Mouse (Mus musculus) erythroblast, adult 5-6 weeks (primary cell): ENCODE results near the gene Nup88. TPM values are rescaled to one million over a fixed set of nuclear protein-coding genes. Genes with fewer than 3 reads are reported as not detected.
"Not testable (repeated sequence)": the region's sequence is repeated elsewhere in the genome, so short reads cannot be mapped to it uniquely, and the experiment has no call there.

ENCODE experiments used
- ATAC-seq: replicated peaks from 2 replicates; pipeline ENCODE4 v1.8.0; 2016; ENCODE audit warnings: moderate number of reproducible peaks, mild to moderate bottlenecking, moderate TSS enrichment, inconsistent platforms; ENCODE audit not compliant: poor library complexity, low FRiP score, severe bottlenecking
- total RNA-seq, 2 experiments: library from RNA; stranded (forward) in 1 of 2; stranded (reverse) in 1 of 2; fragments of 150-400 nt in 1 of 2; fragments of 200-764, 138-1000 nt in 1 of 2; gene quantifications; 2 replicates each; pipeline versions ENCODE4 v1.2.3 to v1.2.4; 2015 to 2017; ENCODE audit warnings: low replicate concordance in 2 of 2

The Nup88 gene
- total RNA-seq, 2 experiments from 2014 or later: 34.3 to 68.6 TPM

- ATAC-seq: peak; percentile 72
Measured at GRCm38 (mm10) chr11:70970560-70971540, 1.1 kb upstream of the Nup88 start.

- peak; percentile 37 for ATAC-seq
Measured at GRCm38 (mm10) chr11:70969271-70969794, 440 bp downstream of the Nup88 start.

GRCm38 (mm10) chr11:70964222-70964907 lies 5.4 kb downstream of the Nup88 start:
- ATAC-seq: no peak

GRCm38 (mm10) chr11:70960786-70961554 lies 8.8 kb downstream of the Nup88 start:
- ATAC-seq: no peak

- ATAC-seq: no peak
Measured at GRCm38 (mm10) chr11:70954711-70955110, 15.1 kb downstream of the Nup88 start.

GRCm38 (mm10) chr11:70944935-70945817 lies 24.6 kb downstream of the Nup88 start:
- ATAC-seq: no peak

- no peak for ATAC-seq
Measured at GRCm38 (mm10) chr11:70943651-70944050, 26.1 kb downstream of the Nup88 start.

- no peak for ATAC-seq
Measured at GRCm38 (mm10) chr11:70942596-70942995, 27.2 kb downstream of the Nup88 start.

GRCm38 (mm10) chr11:70935316-70935715 lies 34.5 kb downstream of the Nup88 start:
- 0 out of 2 replicates have a peak, but pooled peaks have one; percentile 24 for ATAC-seq

GRCm38 (mm10) chr11:70931461-70931860 lies 38.3 kb downstream of the Nup88 start:
- ATAC-seq: no peak

- ATAC-seq: no peak
Measured at GRCm38 (mm10) chr11:70919524-70919923, 50.2 kb downstream of the Nup88 start.

GRCm38 (mm10) chr11:70917896-70918295 lies 51.9 kb downstream of the Nup88 start:
- ATAC-seq: no peak

- ATAC-seq: no peak
Measured at GRCm38 (mm10) chr11:70911920-70912319, 57.9 kb downstream of the Nup88 start.

GRCm38 (mm10) chr11:70911323-70911722 lies 58.5 kb downstream of the Nup88 start:
- no peak for ATAC-seq

GRCm38 (mm10) chr11:70906681-70907080 lies 63.1 kb downstream of the Nup88 start:
- ATAC-seq: no peak

- ATAC-seq: not testable (repeated sequence)
Measured at GRCm38 (mm10) chr11:70898182-70898581, 71.6 kb downstream of the Nup88 start.

GRCm38 (mm10) chr11:70897680-70898079 lies 72.1 kb downstream of the Nup88 start:
- ATAC-seq: no peak
